Mouse (Mus musculus): ENCODE results near the gene Grm4. TPM values are rescaled to one million over a fixed set of nuclear protein-coding genes. Genes with fewer than 3 reads are reported as not detected.
"Not testable (repeated sequence)": the region's sequence is repeated elsewhere in the genome, so short reads cannot be mapped to it uniquely, and the experiment has no call there.

Gene Grm4
- total RNA-seq, 2 experiments from 2014 or later = 0.29 to 0.39 TPM

- peak in 1 of 2 experiments; percentile 39 for DNase-seq (ENCODE audit: low spot score in 2 of 2)
Observed at GRCm38 (mm10) chr17:27406956-27407355, 114.2 kb downstream of the Grm4 start.

DNA sequence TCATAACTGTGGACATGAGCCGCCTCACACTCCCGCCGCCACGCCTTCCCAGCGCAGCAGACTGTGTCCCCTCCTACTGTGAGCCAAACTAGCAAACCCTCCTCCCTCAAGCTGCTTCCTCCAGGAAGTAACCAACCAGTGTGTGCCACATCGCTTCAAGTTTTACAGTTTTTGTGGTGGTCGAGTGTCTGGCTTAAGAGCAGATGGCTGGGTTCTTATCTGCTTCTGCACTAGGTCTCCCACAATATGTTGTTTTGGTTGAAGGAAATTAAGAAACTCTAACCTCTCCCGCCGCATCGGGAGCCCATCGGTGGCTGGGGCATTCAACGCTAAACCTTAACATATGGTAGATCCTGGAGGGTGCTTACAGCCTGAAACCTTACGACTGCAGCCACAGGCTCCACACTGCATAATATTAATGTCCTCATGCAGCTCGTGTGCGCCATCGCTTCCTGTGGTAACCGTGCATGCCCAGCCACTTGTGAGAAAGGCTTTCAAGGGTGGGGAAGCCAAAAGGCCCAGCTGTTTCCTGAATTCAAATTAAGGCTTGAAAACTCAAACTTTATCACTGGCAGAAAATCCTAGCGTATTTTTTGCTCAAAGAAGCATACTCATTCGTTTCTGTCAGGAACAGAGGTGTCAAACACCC, 115.7 kb downstream of the Grm4 start:
- no peak for DNase-seq (ENCODE audit: low spot score in 2 of 2)

- DNase-seq (ENCODE audit: low spot score in 2 of 2) = no peak
Observed at GRCm38 (mm10) chr17:27401200-27401599, 120.0 kb downstream of the Grm4 start.

DNA sequence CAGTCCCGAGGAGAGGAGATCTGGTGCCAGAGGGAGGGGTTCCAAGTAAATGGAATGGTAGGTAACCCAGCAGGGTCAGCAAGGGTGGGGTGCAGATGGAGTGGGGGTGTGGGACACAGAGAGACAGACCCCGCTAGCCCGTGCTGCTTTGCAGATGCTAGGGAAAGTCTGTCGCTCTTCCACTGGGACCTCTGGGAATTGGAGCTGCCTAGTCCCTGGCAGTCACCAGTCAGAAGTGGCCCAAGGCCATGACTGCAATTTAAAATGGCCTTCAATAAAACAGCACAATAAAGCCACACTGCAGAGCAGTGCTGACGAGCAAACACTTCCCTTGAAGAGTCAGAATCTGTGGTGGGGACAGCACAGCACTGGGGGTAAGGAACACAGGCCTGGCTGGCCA, 127.3 kb downstream of the Grm4 start:
- no peak for DNase-seq (ENCODE audit: low spot score in 2 of 2)

DNA sequence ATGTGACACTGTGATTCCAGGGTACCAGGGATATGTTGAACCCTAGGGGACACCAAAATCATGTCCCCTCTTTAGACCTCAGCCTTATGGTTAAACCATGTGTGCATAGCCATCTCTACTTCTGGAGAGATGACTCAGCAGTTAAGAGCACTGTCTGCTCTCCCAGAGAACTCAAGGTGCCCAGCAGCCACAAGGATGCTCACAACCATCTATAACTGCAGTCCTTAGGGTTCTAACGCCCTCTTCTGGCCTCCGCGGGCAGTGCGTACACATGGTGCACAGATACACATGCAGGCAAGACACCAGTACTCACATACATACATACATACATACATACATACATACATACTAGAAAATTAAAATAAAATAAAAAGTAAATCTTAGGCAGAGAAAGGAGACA, 127.8 kb downstream of the Grm4 start:
- no peak for DNase-seq (ENCODE audit: low spot score in 2 of 2)

- peak in 1 of 2 experiments; percentile 39 for DNase-seq (ENCODE audit: low spot score in 2 of 2)
Observed at GRCm38 (mm10) chr17:27392918-27393317, 128.3 kb downstream of the Grm4 start.

DNA sequence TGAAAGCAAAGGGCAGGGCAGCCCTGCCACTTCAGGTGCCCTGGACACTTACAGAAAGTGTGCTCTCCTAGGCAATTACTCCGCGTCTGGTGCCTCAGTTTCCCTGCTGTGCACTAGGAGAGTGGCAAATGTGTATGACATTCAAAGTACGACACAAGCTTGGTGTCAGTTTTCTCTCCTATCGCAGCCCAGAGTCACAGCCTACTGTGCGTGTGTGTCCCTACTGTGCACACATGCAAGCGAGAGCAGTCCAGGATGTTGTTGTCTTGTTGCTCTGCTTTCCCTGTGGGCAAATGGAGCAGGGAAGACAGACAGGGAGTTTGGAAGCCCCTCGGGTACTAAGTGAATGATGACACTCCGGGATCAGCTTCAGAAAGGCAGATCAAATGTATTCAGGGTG, 131.2 kb downstream of the Grm4 start:
- no peak for DNase-seq (ENCODE audit: low spot score in 2 of 2)

DNA sequence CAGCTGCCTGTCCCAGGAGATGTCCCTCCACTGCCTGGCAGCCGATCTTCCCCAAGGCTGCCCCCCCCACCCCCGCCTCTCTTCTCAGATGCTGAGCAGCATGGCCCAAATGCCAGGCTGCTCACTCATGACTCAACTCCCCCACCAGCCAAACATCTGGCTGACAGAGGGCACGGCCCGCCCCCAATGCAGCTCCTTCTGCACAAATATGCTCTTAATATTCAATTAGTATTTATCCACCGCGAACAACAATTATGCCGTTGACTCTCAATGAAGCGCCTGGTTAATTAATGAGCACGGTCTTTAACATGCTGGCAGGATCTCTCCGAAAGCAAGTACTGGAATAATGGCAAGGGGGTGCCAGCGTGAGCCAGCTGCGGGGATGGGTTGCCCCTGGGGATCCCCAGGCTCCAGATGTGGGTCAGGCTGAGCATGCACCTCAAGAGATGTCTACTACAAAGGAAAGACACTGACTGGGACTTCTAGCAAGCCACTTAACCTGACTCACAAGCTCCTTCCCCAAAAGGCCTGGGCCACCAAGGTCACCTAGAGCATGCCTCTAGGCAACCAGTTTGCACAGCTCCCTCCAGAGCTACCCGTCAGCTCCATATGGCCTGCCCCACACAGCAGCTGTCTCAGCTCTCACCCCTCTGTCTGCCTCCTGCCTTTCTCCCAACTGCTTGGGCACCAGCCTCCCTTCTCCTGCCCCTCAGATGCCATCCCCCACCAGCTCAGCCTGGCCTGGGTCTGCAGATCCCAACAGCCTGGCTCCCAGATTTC, 131.8 kb downstream of the Grm4 start:
- DNase-seq (ENCODE audit: low spot score in 2 of 2) = no peak

DNA sequence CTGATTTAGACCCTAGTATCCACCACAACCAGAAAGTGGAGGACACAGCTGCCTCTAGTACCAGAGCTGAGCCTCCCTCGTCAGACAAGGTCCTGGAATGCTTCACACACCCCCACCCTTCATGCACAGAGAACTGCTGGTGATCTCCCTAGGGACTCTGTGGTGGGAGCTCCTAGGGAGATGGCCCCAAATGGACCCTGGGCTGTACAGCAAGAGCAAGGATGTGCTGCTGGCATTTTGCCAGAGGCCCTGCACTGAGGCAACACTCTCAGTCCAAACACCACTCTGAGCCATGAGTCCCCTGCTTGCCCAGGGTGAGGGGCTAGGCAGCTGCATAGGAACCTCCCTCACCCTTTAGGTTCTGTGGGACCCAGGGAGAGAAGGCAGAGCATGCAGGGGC, 134.8 kb downstream of the Grm4 start:
- no peak for DNase-seq (ENCODE audit: low spot score in 2 of 2)

DNA sequence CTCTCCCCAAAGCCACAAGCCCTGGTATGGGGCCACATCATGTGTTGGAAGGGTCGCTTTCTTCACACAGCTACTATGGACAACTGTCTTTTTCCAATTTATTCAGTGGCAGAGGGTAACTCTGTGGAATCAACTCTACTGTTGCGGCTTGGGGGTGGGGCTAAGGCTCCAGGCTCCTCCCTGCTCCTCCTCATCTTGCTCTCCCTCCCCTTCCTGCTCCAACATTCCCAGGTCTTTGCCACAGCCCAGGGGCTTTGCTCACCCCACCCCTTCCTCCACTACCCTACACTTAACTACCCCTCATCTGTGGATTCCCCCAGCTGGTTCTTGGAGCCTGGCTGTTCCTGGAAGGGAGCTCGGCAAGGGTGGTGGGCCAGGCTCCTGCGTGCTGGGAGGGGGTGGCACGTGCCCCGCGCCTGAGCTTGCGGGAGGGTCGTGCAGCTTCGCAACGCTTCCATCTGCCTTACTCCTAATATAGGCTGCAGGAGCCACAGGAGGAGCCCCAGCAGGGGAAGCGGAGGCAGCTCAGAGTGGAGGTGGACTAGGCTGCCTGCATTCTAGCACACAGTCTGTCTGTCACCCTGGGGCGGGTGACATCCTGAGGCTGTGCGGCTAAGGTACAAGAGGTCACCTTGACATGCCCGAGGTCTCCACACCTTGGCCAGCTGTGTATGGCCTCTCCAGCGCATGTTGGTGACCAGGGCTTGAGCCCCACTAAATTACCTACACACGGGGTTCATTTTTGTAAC, 135.5 kb downstream of the Grm4 start:
- DNase-seq (ENCODE audit: low spot score in 2 of 2) = no peak

DNA sequence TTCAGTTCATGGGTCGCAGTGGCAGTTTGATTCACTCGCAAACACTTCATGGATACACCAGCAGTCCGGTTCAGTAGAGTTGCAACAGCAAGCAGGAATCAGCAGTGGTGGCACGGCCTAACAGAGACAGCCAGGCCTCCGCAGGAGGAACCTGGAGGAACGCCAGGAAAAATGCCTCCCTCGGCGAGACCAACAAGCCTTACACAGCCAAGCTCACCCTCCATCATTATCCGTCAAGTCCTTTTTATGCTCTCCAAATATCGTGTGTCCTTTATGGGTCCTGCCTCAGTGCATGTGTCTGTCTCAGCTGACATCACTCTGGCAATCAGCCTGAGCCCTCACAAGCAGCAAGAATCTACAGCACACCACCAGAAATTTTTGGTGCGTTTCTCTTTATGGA, 138.3 kb downstream of the Grm4 start:
- DNase-seq (ENCODE audit: low spot score in 2 of 2) = no peak

- not testable (repeated sequence) for DNase-seq (ENCODE audit: low spot score in 2 of 2)
Observed at GRCm38 (mm10) chr17:27380911-27381459, 140.2 kb downstream of the Grm4 start.

- no peak for DNase-seq (ENCODE audit: low spot score in 2 of 2)
Observed at GRCm38 (mm10) chr17:27378977-27379376, 142.2 kb downstream of the Grm4 start.

DNA sequence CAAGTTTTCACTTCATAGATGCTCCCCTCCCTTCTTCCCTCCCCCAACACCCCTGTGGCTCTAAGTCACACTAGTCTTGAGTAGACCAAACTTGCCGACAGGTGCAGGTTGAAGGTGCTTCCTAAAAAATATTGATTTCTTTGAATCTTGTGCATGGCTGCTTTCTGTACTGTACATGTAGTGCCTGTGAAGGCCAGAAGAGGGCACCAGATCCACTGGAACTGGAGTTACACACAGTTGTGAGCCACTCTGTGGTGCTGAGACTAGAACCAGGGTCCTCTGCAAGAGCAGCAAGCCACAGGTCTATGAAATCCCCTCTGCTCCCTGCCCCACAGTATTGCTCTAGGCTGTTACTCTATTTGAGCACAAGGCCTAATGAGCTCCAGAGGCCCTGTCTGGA, 144.1 kb downstream of the Grm4 start:
- no peak for DNase-seq (ENCODE audit: low spot score in 2 of 2)

DNA sequence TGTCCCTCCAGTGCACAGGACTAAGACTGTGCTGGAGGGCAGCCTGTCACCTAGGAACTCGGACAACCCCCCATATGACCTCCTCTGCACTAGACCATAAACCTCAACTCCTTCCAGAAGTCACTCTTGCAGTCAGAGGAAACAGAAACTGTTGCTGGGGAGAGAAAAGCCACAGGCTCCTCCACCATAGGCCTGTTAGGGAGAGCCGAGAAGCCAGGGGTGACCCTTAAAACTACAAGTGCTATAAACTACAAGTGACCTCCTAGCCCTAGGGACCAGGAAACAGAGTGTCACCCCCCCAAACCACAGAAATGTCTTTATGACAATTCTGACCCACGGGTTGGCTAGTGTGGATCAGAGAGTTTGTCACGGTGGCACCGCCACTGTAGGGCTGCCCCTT, 145.7 kb downstream of the Grm4 start:
- no peak for DNase-seq (ENCODE audit: low spot score in 2 of 2)

Other genes starting within 250 kb of the Grm4 start
- gene Hmga1, start 35.1 kb upstream of the Grm4 start, total RNA-seq (2021) = 10 to 100 TPM; 48.5 to 51.3 TPM
- 1 to 10 TPM; 5.4 to 7.0 TPM for gene AI413582, start 44.4 kb upstream of the Grm4 start, total RNA-seq (2021)
- 100 to 1,000 TPM; 316 to 327 TPM for gene Nudt3, start 102.1 kb upstream of the Grm4 start, total RNA-seq (2021)
- not detected for gene RPS10-NUDT3, start 113.8 kb upstream of the Grm4 start, total RNA-seq (2021)
- gene Rps10, start 115.3 kb upstream of the Grm4 start, total RNA-seq (2021) = 1,000 to 10,000 TPM in 1 of 2 experiments, 100 to 1,000 TPM in 1; 893 to 1,001 TPM
- gene Pacsin1, start 134.1 kb upstream of the Grm4 start, total RNA-seq (2021) = under 1 TPM; 0.18 to 0.78 TPM
- gene Spdef, start 207.6 kb upstream of the Grm4 start, total RNA-seq (2021) = under 1 TPM; 0.65 to 0.96 TPM

Data from gastrocnemius, postnatal 4 days (tissue).